Mouse (Mus musculus) midbrain, embryonic 13.5 days (tissue): ENCODE data around the gene H2-M9. TPM values are rescaled to one million over a fixed set of nuclear protein-coding genes. Genes with fewer than 3 reads are reported as not detected.

ENCODE experiments used
- ATAC-seq: fragments of 200-750 bp; cut with Nextera tagmentation; 2 replicates; pipeline ENCODE4 v1.8.0; 2017; ENCODE audit warnings: mild to moderate bottlenecking, moderate TSS enrichment, moderate library complexity
- H3K27ac ChIP-seq: fragments of 300-500 bp; sonication (generic); 2 replicates; pipeline ENCODE4 v1.5.1; 2015; ENCODE audit warnings: inconsistent platforms, mild to moderate bottlenecking, moderate library complexity
- H3K27me3 ChIP-seq: fragments of 300-500 bp; sonication (generic); 2 replicates; pipeline ENCODE4 v1.6.1; 2015; ENCODE audit warnings: mild to moderate bottlenecking, inconsistent platforms
- H3K36me3 ChIP-seq: fragments of 300-500 bp; sonication (generic); 2 replicates; pipeline ENCODE4 v1.6.1; 2015; ENCODE audit warnings: mild to moderate bottlenecking, inconsistent platforms
- H3K4me1 ChIP-seq: fragments of 300-500 bp; sonication (generic); replicated peaks from 2 replicates; pipeline ENCODE4 v1.6.1; 2015; ENCODE audit warnings: inconsistent platforms
- H3K4me2 ChIP-seq: fragments of 300-500 bp; sonication (generic); replicated peaks from 2 replicates; pipeline ENCODE4 v1.6.1; 2015; ENCODE audit warnings: moderate library complexity, mild to moderate bottlenecking, inconsistent platforms
- H3K4me3 ChIP-seq: fragments of 300-500 bp; sonication (generic); replicated peaks from 2 replicates; pipeline ENCODE4 v1.5.1; 2015; ENCODE audit warnings: mild to moderate bottlenecking, inconsistent platforms
- H3K9ac ChIP-seq: fragments of 300-500 bp; sonication (generic); replicated peaks from 2 replicates; pipeline ENCODE4 v1.6.1; 2015; ENCODE audit warnings: mild to moderate bottlenecking, inconsistent platforms
- H3K9me3 ChIP-seq: fragments of 300-500 bp; sonication (generic); 2 replicates; pipeline ENCODE4 v1.6.1; 2016; ENCODE audit warnings: mild to moderate bottlenecking, inconsistent platforms
- WGBS: fragments of 180-500 bp; shearing (Covaris S2); methylation state at CpG from one replicate; pipeline ENCODE4 v1.1.7; 2015; 5-methylcytosine and 5-hydroxymethylcytosine counted together
- polyA plus RNA-seq: library from polyadenylated mRNA; unstranded; fragments of >200 nt; fragmentation: Nextera tagmentation; extraction: Ambion mirVana; gene quantifications from 2 replicates; pipeline ENCODE4 v1.2.1, GENCODE M21; 2015

H2-M9 gene
- not detected in 2 replicates for polyA plus RNA-seq

DNA sequence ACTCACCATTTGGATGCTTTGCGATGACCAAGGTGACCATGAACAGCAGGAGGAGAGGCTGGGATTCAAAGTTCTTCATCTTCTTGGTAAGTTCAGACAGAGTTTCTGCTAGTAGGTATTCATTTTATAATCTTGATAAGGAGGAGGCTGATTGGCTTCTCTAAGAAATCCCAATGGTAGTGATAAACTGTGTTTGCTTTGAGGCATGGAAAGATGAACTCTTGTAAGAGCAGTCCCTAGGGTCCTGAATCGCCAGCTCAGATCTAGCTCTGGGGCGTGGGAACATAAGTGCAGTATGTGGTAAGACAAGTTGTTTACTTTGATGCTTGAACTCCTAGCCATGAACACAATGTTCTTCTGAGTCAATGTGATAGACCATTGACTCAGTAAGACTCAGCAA, at the start of gene H2-M9:
Gene H2-M9 (minus strand): TSS at position 101 of the 400 bp plus-strand sequence.
- H3K9me3 ChIP-seq = no peaks in the 10 kb centered on the region
- no peaks in the 10 kb centered on the region for H3K36me3 ChIP-seq
- H3K4me3 ChIP-seq = no peak within 1 kb of the TSS
- no peaks in the 10 kb centered on the region for H3K27me3 ChIP-seq
- no peak within 1 kb of the TSS for H3K4me2 ChIP-seq
- H3K4me1 ChIP-seq = no peaks in the 10 kb centered on the region
- ATAC-seq = no peak
- no peak within 1 kb of the TSS for H3K9ac ChIP-seq
- H3K27ac ChIP-seq = no peak within 1 kb of the TSS
- 92% methylated on average over 3 of the region's 3 CpGs for whole genome bisulfite sequencing

GRCm38 (mm10) chr17:36672119-36672518, 29.7 kb upstream of the H2-M9 start, which contains the start of gene H2-M1:
Gene H2-M1 (minus strand): TSS chr17:36672219.
- WGBS = 81% methylated on average over 3 of the region's 3 CpGs

More at GRCm38 (mm10) chr17:36672119-36672518, 29.7 kb upstream of the H2-M9 start, which contains the start of gene H2-M1:
- Histone ChIP-seq H3K27me3 (no peaks in the 10 kb centered on the region), H3K27ac (no peak within 1 kb of the TSS), H3K4me1 (no peaks in the 10 kb centered on the region), H3K4me3 (no peak within 1 kb of the TSS), H3K4me2 (no peak within 1 kb of the TSS), H3K36me3 (no peaks in the 10 kb centered on the region), H3K9ac (no peak within 1 kb of the TSS), H3K9me3 (no peaks in the 10 kb centered on the region)
- ATAC-seq = no peak

Other genes starting within 250 kb of the H2-M9 start
- gene H2-M10.4, start 180.3 kb downstream of the H2-M9 start, polyA plus RNA-seq = not detected in 2 replicates
- not detected in 2 replicates for gene H2-M11, start 95.6 kb downstream of the H2-M9 start, polyA plus RNA-seq
- gene H2-M1, start 29.6 kb upstream of the H2-M9 start, polyA plus RNA-seq = not detected in 2 replicates
- gene H2-M10.5, start 130.2 kb upstream of the H2-M9 start, polyA plus RNA-seq = not detected in 2 replicates
- gene H2-M10.6, start 169.5 kb upstream of the H2-M9 start, polyA plus RNA-seq = not detected in 2 replicates
- 46.4 and 46.6 TPM in 2 replicates for gene Trim26, start 194.5 kb upstream of the H2-M9 start, polyA plus RNA-seq
- 0.22 and 0.58 TPM in 2 replicates for gene Trim15, start 224.5 kb upstream of the H2-M9 start, polyA plus RNA-seq
- 1.2 and 2.0 TPM in 2 replicates for gene Trim10, start 226.9 kb upstream of the H2-M9 start, polyA plus RNA-seq
- gene Trim40, start 247.5 kb upstream of the H2-M9 start, polyA plus RNA-seq = not detected in 2 replicates